15 mouse cellular contexts compared by ENCODE assay signal in genomic region chr6:65849687-65850086, GRCm38 (mm10).
"Had no signal": no experiment of that assay in that cellular context is flagged by ENCODE, and none has a peak within 500 bp of the region (broad histone marks: within the 10 kb centered on the region; RNA-seq: fewer than 3 reads in every experiment).

No protein-coding gene starts in this region.

- H3K27ac ChIP-seq: kidney, postnatal 0 days; limb, embryonic 13.5 days; liver, embryonic 13.5 days; lung, embryonic 15.5 days; macrophage; midbrain, embryonic 13.5 days; stomach, embryonic 15.5 days had no signal

- H3K4me2 ChIP-seq: limb, embryonic 13.5 days; liver, embryonic 13.5 days; lung, embryonic 15.5 days; midbrain, embryonic 13.5 days; stomach, embryonic 15.5 days had no signal

- H3K4me3 ChIP-seq: limb, embryonic 13.5 days; liver, embryonic 13.5 days; lung, embryonic 15.5 days; midbrain, embryonic 13.5 days; stomach, embryonic 15.5 days had no signal

- H3K9me3 ChIP-seq: limb, embryonic 13.5 days; liver, embryonic 13.5 days; lung, embryonic 15.5 days; midbrain, embryonic 13.5 days; stomach, embryonic 15.5 days had no signal

- H3K9ac ChIP-seq: limb, embryonic 13.5 days; liver, embryonic 13.5 days; lung, embryonic 15.5 days; midbrain, embryonic 13.5 days; stomach, embryonic 15.5 days had no signal

- H3K4me1 ChIP-seq: liver, embryonic 13.5 days; lung, embryonic 15.5 days; midbrain, embryonic 13.5 days; stomach, embryonic 15.5 days had no signal

- DNase-seq: kidney, adult 18-20 months; kidney, postnatal 25 days; liver, embryonic 13.5 days; lung, postnatal 14 days; retina, postnatal 1 day; right cerebral cortex, postnatal 25 days; spleen, adult 18-20 months; thymus, postnatal 25 days had no signal

- H3K36me3 ChIP-seq: limb, embryonic 13.5 days; liver, embryonic 13.5 days; lung, embryonic 15.5 days; midbrain, embryonic 13.5 days; stomach, embryonic 15.5 days had no signal

- H3K27me3 ChIP-seq: limb, embryonic 13.5 days; liver, embryonic 13.5 days; lung, embryonic 15.5 days; midbrain, embryonic 13.5 days; stomach, embryonic 15.5 days had no signal

- ATAC-seq: intestine, embryonic 16.5 days had no signal
